Mouse (Mus musculus): ENCODE data around the gene Nipal3. TPM values are rescaled to one million over a fixed set of nuclear protein-coding genes. Genes with fewer than 3 reads are reported as not detected.

The Nipal3 gene
- polyA plus RNA-seq (2015; fragmentation: Nextera tagmentation; extraction: Ambion mirVana), result 6.8 and 7.5 TPM in 2 replicates

GRCm38 (mm10) chr4:135494521-135495396, at the start of gene Nipal3, which contains the start of gene Stpg1:
Nipal3 (minus strand) TSS chr4:135495038.
Stpg1 (plus strand) TSS chr4:135494790.
- Histone ChIP-seq H3K4me1 (replicated peaks) (peaks cover 20% of the 10 kb centered on the region), H3K4me3 (replicated peaks) (peak within 1 kb of the TSS; percentile 75), H3K9ac (replicated peaks) (peak within 1 kb of the TSS; percentile 66), H3K27me3 (peaks cover 13% of the 10 kb centered on the region; the same call in 1 of the 2 replicates), H3K36me3 (peaks cover 11% of the 10 kb centered on the region), H3K27ac (peak within 1 kb of the TSS; percentile 48), H3K9me3 (no peaks in the 10 kb centered on the region), H3K4me2 (replicated peaks) (peak within 1 kb of the TSS; percentile 97)
- ATAC-seq, result peak; percentile 98
- WGBS, result under 1% methylated on average over 53 of the region's 53 CpGs

- peaks cover 39% of the 10 kb centered on the region for H3K4me1 ChIP-seq (replicated peaks)
- no peak overlapping the region for H3K4me3 ChIP-seq (replicated peaks)
- H3K9me3 ChIP-seq, result no peaks in the 10 kb centered on the region
- 95% methylated on average over 2 of the region's 2 CpGs for WGBS
- H3K9ac ChIP-seq (replicated peaks), result no peak overlapping the region
- peaks cover 7% of the 10 kb centered on the region; the same call in 1 of the 2 replicates for H3K27me3 ChIP-seq
- no peak for ATAC-seq
- H3K4me2 ChIP-seq (replicated peaks), result no peak overlapping the region
- no peaks in the 10 kb centered on the region for H3K36me3 ChIP-seq
- no peak overlapping the region for H3K27ac ChIP-seq
Measured at GRCm38 (mm10) chr4:135544284-135544683, 49.4 kb upstream of the Nipal3 start.

GRCm38 (mm10) chr4:135540057-135540456, 45.2 kb upstream of the Nipal3 start:
- peak; percentile 40; the same call in 1 of the 2 replicates for ATAC-seq
- H3K4me2 ChIP-seq (replicated peaks), result no peak overlapping the region
- peaks cover 12% of the 10 kb centered on the region for H3K4me1 ChIP-seq (replicated peaks)
- WGBS, result 40% methylated on average over 9 of the region's 9 CpGs
- no peaks in the 10 kb centered on the region for H3K9me3 ChIP-seq
- no peaks in the 10 kb centered on the region for H3K36me3 ChIP-seq
- no peak overlapping the region for H3K4me3 ChIP-seq (replicated peaks)
- H3K9ac ChIP-seq (replicated peaks), result no peak overlapping the region
- no peaks in the 10 kb centered on the region for H3K27me3 ChIP-seq
- no peak overlapping the region for H3K27ac ChIP-seq

GRCm38 (mm10) chr4:135539056-135539455, 44.2 kb upstream of the Nipal3 start:
- no peak overlapping the region for H3K4me3 ChIP-seq (replicated peaks)
- no peaks in the 10 kb centered on the region for H3K27me3 ChIP-seq
- ATAC-seq, result no peak
- H3K36me3 ChIP-seq, result no peaks in the 10 kb centered on the region
- H3K9ac ChIP-seq (replicated peaks), result no peak overlapping the region
- WGBS, result 85% methylated on average over 12 of the region's 12 CpGs
- no peaks in the 10 kb centered on the region for H3K9me3 ChIP-seq
- peaks cover 6% of the 10 kb centered on the region for H3K4me1 ChIP-seq (replicated peaks)
- H3K27ac ChIP-seq, result no peak overlapping the region
- no peak overlapping the region for H3K4me2 ChIP-seq (replicated peaks)

GRCm38 (mm10) chr4:135535021-135535420, 40.2 kb upstream of the Nipal3 start:
- ATAC-seq, result no peak
- no peaks in the 10 kb centered on the region for H3K27me3 ChIP-seq
- no peak overlapping the region for H3K9ac ChIP-seq (replicated peaks)
- no peaks in the 10 kb centered on the region for H3K36me3 ChIP-seq
- H3K27ac ChIP-seq, result no peak overlapping the region
- H3K4me3 ChIP-seq (replicated peaks), result no peak overlapping the region
- H3K4me1 ChIP-seq (replicated peaks), result peaks cover 9% of the 10 kb centered on the region
- 99% methylated on average over 3 of the region's 3 CpGs for WGBS
- no peak overlapping the region for H3K4me2 ChIP-seq (replicated peaks)
- 0 out of 2 replicates have a peak, but pooled peaks cover 7% of the 10 kb centered on the region for H3K9me3 ChIP-seq

GRCm38 (mm10) chr4:135533001-135533400, 38.2 kb upstream of the Nipal3 start:
- H3K4me3 ChIP-seq (replicated peaks), result no peak overlapping the region
- 0 out of 2 replicates have a peak, but pooled peaks cover 7% of the 10 kb centered on the region for H3K9me3 ChIP-seq
- no peak overlapping the region for H3K9ac ChIP-seq (replicated peaks)
- H3K4me1 ChIP-seq (replicated peaks), result 0 out of 2 replicates have a peak, but pooled peaks cover 5% of the 10 kb centered on the region
- 0 out of 2 replicates have a peak, but pooled peaks cover 7% of the 10 kb centered on the region for H3K27me3 ChIP-seq
- no peaks in the 10 kb centered on the region for H3K36me3 ChIP-seq
- no peak overlapping the region for H3K4me2 ChIP-seq (replicated peaks)
- WGBS, result 77% methylated on average over 6 of the region's 6 CpGs
- no peak for ATAC-seq
- H3K27ac ChIP-seq, result no peak overlapping the region

GRCm38 (mm10) chr4:135531771-135532613, 37.2 kb upstream of the Nipal3 start:
- 50% methylated on average over 9 of the region's 9 CpGs for WGBS
- Histone ChIP-seq H3K4me3 (replicated peaks) (no peak overlapping the region), H3K27ac (no peak overlapping the region), H3K36me3 (no peaks in the 10 kb centered on the region), H3K4me1 (replicated peaks) (peaks cover 8% of the 10 kb centered on the region; the same call in 1 of the 2 replicates), H3K4me2 (replicated peaks) (no peak overlapping the region), H3K9me3 (0 out of 2 replicates have a peak, but pooled peaks cover 7% of the 10 kb centered on the region), H3K27me3 (0 out of 2 replicates have a peak, but pooled peaks cover 7% of the 10 kb centered on the region), H3K9ac (replicated peaks) (no peak overlapping the region)
- no peak for ATAC-seq

- 85% methylated on average over 9 of the region's 9 CpGs for WGBS
- H3K27ac ChIP-seq, result no peak overlapping the region
- H3K9me3 ChIP-seq, result 0 out of 2 replicates have a peak, but pooled peaks cover 7% of the 10 kb centered on the region
- H3K9ac ChIP-seq (replicated peaks), result no peak overlapping the region
- no peak for ATAC-seq
- H3K27me3 ChIP-seq, result 0 out of 2 replicates have a peak, but pooled peaks cover 7% of the 10 kb centered on the region
- H3K4me1 ChIP-seq (replicated peaks), result peaks cover 15% of the 10 kb centered on the region
- no peaks in the 10 kb centered on the region for H3K36me3 ChIP-seq
- no peak overlapping the region for H3K4me3 ChIP-seq (replicated peaks)
- no peak overlapping the region for H3K4me2 ChIP-seq (replicated peaks)
Measured at GRCm38 (mm10) chr4:135531236-135531635, 36.4 kb upstream of the Nipal3 start.

- Histone ChIP-seq H3K4me2 (replicated peaks) (no peak overlapping the region), H3K27me3 (peaks cover 15% of the 10 kb centered on the region), H3K27ac (no peak overlapping the region), H3K9me3 (0 out of 2 replicates have a peak, but pooled peaks cover 7% of the 10 kb centered on the region), H3K4me3 (replicated peaks) (no peak overlapping the region), H3K4me1 (replicated peaks) (peaks cover 25% of the 10 kb centered on the region), H3K9ac (replicated peaks) (no peak overlapping the region), H3K36me3 (no peaks in the 10 kb centered on the region)
- WGBS, result 66% methylated on average over 2 of the region's 2 CpGs
- no peak for ATAC-seq
Measured at GRCm38 (mm10) chr4:135530270-135530669, 35.4 kb upstream of the Nipal3 start.

- peak overlapping the region; percentile 28; the same call in 1 of the 2 replicates for H3K9ac ChIP-seq (replicated peaks)
- H3K9me3 ChIP-seq, result 0 out of 2 replicates have a peak, but pooled peaks cover 7% of the 10 kb centered on the region
- H3K4me2 ChIP-seq (replicated peaks), result peak overlapping the region; percentile 32
- WGBS, result 4% methylated on average over 14 of the region's 14 CpGs
- H3K4me1 ChIP-seq (replicated peaks), result peaks cover 35% of the 10 kb centered on the region
- no peaks in the 10 kb centered on the region for H3K36me3 ChIP-seq
- ATAC-seq, result peak; percentile 89
- no peak overlapping the region for H3K4me3 ChIP-seq (replicated peaks)
- peaks cover 29% of the 10 kb centered on the region for H3K27me3 ChIP-seq
- peak overlapping the region; percentile 32 for H3K27ac ChIP-seq
Measured at GRCm38 (mm10) chr4:135526039-135526710, 31.3 kb upstream of the Nipal3 start.

GRCm38 (mm10) chr4:135525057-135525456, 30.2 kb upstream of the Nipal3 start:
- H3K27me3 ChIP-seq, result peaks cover 39% of the 10 kb centered on the region
- H3K4me2 ChIP-seq (replicated peaks), result no peak overlapping the region; the same call in 1 of the 2 replicates
- no peak overlapping the region for H3K4me3 ChIP-seq (replicated peaks)
- H3K4me1 ChIP-seq (replicated peaks), result peaks cover 35% of the 10 kb centered on the region
- no peaks in the 10 kb centered on the region for H3K9me3 ChIP-seq
- H3K36me3 ChIP-seq, result no peaks in the 10 kb centered on the region
- ATAC-seq, result no peak
- H3K27ac ChIP-seq, result peak overlapping the region; percentile 32
- H3K9ac ChIP-seq (replicated peaks), result no peak overlapping the region
- WGBS, result 60% methylated on average over 12 of the region's 12 CpGs

Data from midbrain, embryonic 13.5 days (tissue).